Mouse (Mus musculus): ENCODE measurements around the gene Elp6.
A peak's percentile ranks its signal among the peaks of the same experiment; 100 is the strongest.
"Not testable (repeated sequence)": the region's sequence is repeated elsewhere in the genome, so short reads cannot be mapped to it uniquely, and the experiment has no call there.

Gene Elp6

DNA sequence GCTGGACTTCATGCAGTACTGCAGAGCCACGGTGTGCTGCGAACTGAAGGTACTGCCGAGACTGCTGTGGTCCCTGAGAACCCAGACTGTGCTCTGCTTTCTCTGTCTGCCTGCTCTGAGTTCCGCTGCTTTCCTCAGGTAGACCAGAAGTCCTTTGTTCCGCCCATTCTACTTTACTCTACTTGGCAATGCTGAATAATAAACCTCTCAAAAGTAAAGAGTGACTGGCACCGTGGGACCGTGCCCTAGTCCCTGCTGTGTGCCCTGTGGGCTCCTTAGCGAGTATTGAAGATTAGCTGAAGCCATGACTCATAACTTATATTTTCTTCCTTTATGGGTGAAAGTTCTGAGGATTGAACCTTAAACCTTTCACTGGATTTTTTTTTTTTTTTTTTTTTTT lies 10.9 kb downstream of the Elp6 start:
- DNase-seq (ENCODE audit: low read depth, low spot score): no peak

DNA sequence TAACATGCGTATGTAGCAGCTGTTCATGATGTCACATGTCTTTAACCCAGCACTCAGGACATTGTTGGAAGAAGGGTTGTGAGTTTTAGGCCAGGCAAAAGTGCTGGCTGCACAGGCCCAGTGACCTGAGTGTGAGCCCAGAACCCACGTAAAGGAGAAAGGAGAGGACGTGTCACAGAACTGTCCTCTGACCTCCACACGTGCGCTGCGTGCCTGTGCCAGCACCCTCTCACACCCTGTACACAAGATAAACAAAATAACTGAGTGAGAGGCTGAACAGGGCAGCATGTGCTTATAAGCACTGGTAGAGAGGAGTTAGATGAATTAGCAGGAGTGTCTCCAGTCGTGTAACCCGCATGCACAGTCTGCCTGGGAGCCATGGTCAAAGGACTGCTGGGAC lies 11.5 kb downstream of the Elp6 start:
- no peak for DNase-seq (ENCODE audit: low read depth, low spot score)

DNA sequence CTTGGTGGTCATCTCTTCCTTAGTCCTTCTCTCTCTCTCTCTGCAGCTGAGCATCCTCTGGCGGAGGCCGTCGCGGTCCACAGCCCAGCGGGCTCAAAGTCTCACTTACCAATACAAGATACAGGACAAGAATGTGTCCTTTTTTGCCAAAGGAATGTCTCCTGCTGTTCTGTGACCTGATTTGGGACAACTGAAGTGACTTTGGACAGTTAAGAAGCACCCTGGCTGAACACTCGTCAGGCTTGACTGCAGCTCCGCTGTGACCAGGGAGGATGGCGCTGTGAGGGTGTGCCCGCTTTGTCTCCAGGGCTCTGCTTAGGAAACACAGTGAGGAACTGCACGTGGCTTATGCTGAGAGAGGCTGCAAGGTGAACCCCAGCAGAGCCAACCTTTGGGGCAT lies 15.8 kb downstream of the Elp6 start:
- no peak for DNase-seq (ENCODE audit: low read depth, low spot score)

DNA sequence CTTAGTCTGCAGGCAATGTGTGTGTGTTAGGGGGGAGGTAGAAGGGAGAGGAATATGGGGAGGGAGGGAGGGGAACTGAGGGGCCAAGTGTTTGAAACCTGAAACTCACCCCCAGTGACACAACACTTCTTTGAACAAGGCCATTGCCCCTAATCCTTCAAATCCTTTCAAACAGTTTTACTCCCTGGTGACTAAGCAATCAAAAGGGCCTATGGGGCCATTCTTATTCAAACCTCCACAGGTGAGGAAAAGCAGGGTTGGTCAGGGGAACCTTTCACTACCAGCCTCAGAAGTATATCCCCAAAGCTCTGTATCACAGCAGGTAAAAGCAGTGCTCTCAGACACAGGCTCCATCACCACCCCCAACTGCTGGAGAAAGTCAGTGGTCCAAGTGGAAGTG lies 18.0 kb downstream of the Elp6 start:
- DNase-seq (ENCODE audit: low read depth, low spot score): peak; percentile 73

DNA sequence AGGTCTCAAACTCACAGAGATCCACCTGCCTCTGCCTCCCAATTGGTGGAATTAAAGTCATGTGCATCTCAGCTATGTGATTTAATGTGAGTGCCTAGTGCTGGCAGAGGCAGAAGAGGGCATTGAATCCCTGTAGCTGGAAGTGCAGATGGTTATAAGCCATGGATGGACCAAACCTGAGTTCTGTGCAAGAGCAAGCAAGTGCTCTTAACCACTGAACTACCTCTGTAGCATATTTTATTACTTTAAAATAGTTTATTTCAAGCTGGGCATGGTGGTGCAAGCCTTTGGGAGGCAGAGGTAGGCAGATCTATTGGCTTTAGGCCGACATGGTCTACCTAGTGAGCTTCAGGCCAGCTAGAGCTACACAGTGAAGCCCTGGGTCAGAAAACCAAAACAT lies 19.2 kb downstream of the Elp6 start:
- DNase-seq (ENCODE audit: low read depth, low spot score): no peak

DNA sequence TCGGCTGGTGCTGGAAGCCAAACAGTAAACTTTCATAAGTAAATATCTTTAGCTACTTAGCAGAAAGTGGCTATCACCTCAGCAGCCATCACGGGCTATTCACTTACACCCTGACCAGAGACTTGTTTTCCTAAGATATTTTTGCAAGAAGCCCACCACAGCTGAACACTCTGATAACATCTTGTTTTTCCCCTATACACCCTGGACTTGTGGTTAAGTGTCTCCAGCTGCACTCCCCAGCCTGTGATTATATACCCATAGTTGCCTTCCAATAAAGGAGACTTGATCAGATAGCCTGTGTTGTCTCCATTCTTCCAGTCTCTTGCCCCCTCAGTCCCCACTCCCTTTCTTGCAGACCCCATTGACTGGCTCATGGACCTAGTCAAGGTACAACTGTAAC lies 23.2 kb downstream of the Elp6 start:
- no peak for DNase-seq (ENCODE audit: low read depth, low spot score)

DNA sequence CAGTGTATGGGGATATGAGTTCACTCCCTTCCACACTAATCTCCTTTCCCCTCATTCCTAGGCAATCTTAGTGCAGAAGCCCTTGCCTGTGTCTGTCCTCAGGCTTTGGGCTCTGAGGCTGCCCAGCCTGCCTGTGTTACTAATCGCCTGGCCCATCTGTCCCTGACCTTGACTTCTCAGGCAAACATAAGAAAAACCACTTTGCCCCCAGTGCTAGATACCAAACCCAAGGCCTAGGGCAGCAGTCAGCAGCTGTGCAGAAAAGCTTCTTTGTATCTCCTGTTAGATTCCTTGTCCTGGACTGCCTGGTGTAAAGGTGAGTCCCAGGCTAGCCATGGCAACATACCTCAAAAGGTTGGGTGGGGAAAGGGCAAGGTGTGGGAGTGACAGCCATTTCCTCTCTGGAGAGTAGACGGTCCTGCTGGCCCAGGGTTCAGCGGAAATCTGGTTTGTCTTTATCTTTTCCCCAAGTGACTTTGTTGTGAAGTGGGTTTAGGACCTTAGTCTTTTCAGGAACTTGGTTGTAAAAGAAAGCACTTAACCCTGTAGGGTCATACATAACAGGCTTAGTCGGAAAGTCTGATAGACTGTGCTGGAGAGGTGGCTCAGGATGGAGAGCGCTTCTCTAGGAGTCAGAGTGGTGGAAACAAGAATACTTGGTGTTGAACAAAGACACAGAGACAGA lies 24.1 kb downstream of the Elp6 start:
- DNase-seq (ENCODE audit: low read depth, low spot score): no peak

DNA sequence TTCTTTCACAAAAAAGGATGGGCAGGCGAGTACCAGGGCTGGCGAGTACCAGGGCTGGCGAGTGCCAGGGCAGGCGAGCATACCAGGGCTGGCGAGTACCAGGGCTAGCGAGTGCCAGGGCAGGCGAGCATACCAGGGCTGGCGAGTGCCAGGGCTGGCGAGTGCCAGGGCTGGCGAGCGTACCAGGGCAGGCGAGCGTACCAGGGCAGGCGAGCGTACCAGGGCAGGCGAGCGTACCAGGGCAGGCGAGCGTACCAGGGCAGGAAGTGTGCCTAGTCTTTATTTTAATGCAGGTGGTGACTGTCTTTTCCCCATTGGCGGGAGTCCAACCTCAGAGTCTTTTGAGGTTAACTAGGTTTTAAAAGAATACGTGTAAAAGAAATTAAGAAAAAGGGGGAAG lies 24.7 kb downstream of the Elp6 start:
- no peak for DNase-seq (ENCODE audit: low read depth, low spot score)

DNA sequence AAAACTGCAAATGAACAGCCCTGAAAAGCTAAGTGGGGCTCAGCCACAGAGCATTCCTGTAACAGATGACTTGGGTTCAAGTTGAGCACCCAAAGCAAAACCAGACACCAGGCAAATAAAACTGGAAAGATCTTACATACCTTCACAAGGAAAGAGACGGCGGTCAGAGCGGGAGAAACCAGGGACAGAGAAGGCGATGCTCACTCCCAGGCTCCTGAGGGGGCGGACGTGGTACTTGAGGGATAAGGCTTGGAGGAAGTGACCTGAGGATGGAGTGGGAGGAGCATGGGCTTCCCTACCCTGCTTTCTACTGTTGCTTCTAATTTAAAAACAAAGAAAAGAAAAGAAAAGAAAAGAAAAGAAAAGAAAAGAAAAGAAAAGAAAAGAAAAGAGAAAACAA lies 25.4 kb downstream of the Elp6 start:
- DNase-seq (ENCODE audit: low read depth, low spot score): no peak

DNA sequence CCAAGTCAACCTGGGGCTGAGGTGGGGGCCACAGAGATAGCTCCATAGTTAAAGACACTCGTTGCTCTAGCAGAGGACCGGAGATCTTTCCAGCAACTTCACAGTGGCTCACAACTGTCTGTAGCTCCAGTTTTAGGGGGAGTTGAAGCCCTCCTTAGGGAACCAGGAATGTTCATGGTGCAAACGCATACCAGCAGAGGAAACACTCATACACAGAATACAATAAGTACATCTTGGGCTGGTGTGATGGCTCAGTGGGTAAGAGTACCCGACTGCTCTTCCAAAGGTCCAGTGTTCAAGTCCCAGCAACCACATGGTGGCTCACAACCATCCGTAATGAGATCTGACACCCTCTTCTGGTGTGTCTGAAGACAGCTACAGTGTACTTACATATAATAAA lies 25.9 kb downstream of the Elp6 start:
- DNase-seq (ENCODE audit: low read depth, low spot score): not testable (repeated sequence)

DNA sequence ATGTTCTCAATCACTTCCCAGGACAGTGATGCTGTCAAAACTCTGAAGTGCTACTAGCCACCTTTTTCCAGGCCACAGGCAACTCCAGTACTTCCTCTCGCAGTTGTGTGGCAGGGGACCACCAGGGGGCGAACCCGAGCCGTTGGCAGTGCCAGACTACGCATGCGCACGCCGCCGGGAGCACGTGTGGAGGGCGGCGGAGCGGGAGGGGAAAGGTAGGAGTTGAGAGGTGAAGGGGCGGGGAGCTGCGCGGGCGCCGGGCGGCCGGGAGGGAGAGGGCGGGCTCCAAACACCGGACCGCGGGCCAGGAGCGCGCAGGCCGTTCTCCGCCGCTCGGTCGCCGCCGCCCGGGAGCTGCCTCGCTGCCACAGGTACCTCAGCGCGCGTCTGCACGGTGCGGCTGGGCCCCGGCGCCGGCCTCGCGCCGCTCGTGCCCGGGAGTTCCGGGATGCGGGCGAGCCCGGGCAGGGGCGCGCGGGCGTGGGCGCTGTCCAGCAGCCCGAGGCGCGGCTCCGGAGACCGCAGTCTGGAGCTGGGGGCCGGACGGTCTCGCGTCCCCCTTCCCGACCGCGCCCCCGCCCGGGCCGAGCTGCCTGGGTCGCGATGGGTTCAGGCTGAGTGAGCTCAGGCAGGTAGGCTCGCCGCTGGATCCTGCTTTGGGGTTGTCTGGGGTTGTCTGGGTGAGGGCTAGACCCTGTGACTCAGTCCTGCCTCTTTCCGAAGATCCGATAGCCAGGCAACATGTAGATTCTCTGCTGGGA lies 28.3 kb downstream of the Elp6 start, which contains the start of gene Scap:
Scap (plus strand) TSS at position 154 of the 761 bp plus-strand sequence.
- DNase-seq (ENCODE audit: low read depth, low spot score): peak; percentile 98

DNA sequence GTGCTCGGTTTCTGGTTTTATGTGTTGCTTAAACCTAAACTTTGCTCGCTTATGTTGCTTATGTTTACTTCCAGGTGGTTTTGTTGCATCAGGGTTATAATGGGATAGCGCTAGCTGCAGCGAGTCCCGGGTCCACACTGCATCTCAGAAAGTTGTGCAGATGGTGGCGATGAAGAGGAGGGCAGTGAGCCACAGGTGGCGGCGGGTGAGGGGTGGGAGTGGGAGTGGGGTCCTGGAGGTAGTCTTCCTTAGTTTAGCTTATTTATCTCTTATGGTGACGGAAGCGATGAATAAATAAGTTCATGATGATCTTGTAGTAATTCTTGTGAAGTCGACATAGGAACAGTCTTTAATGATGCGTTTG lies 28.9 kb downstream of the Elp6 start:
- DNase-seq (ENCODE audit: low read depth, low spot score): no peak

DNA sequence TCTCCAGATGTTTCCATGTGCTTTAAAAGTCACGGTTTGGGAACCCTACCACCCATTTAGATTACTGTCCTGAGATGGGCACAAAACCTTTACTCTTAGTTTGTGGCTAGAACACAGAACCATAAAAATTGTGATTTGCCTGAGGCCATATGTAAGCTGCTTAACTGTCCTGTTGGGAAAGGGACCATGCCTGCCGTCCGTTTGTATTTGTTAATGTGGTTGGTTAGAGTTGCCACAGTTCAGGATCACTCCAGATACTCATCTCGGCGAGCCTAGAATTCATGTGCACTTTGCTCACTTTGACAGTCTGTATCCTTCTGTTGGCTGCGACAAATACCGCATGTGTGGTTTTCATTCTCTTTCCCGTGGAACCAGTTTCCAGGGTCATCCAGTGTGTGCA lies 29.9 kb downstream of the Elp6 start:
- no peak for DNase-seq (ENCODE audit: low read depth, low spot score)

DNA sequence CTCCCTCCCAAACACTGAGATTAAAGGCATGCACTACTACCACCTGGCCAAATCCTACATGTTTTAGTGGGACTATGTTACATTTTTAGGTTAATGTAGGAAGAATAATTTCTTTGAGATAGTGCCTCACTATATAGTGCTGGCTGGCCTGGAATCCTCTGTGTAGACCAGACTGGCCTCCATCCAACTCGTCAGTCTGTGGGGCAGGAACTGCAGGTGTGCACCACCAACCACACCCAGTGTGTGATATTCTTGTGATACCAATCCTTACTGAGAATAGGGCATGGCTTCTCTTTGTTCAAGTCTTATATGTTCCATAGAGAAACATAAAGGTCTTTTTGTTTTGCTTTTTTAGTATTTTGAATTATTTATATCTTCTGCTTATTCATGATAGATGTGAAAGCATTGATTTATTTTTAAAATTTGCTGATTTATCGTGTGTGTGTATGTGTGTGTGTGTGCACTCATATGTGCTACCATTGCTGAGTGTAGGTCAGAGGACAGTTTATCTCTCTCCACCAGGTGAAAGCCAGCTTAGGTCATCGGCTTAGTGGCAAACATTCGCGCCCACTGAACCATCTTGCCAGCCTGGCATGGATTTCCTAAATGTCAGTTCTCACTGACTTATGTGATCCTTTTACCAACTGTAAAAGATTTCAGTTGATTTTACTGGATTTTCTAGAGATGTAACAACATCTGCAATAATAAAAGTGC lies 35.2 kb downstream of the Elp6 start:
- DNase-seq (ENCODE audit: low read depth, low spot score): no peak

DNA sequence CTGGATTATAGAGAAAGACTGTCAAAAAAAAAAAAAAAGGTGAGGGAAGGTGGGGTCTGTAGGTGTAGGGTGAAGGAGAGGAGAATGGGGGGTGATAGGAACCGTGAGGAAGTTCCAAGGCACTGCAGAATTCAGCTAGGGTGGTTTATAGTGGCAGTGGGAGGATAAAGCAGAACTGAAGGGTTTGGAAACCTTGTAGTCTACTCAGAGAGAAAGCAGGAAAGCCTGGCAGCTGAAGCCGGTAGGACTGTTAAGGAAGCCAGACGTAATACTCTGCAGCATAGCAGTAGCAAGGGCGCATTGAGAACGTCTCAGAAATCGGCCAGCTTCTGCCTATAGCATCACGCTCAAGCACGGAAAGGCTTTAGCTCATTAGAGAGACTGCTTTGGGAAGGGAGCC lies 37.0 kb downstream of the Elp6 start:
- no peak for DNase-seq (ENCODE audit: low read depth, low spot score)

DNA sequence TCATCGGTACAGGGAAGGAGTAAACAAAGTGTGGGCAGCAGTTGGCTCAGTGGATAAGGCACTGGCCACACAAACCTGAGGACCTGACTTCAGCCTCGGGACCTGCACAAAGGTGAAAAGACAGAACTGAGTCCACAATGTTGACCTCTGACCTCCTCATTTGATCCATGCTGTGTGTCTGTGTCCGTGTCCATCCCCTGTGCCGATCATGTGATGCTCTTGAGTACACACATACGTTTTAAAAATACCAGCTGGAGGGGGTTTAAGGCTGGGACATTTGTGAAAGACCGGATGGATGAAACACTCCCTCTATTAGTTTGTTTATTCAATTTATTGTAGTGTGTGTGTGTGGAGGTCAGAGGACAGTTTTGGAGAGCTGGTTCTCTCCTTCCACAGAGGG lies 38.8 kb downstream of the Elp6 start:
- no peak for DNase-seq (ENCODE audit: low read depth, low spot score)

DNA sequence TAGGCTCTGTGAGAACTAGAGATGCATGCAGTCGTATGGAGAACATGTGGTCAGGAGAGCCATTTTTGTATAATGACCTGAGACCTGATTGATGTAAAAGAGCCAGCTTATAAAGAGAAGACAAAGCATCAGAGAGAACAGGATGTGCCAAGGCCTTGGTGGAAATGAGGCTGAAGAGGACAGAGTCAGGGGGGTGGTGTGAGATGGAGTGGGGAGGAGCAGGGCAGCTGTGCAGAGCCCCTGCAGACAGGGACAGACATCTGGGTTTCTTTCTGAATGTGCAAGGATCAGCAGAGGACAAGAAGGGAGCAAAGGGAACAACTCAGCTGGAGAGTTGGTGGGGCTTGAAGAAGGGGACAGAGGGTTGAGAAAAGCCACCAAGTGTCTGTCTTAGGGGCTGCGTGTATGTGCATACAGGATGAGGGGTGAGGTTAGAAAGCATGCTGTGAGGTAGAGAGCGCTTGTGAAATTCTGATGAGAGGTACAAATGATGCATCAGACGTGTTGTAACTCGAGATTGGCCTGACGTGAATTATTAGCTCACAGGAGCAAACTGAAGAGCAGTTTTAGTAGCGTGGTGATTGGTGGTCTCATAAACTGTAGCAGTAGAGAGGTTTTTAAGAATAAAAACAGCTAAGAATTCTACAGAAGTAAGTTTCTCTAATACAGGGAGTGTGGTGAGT lies 40.2 kb downstream of the Elp6 start:
- no peak for DNase-seq (ENCODE audit: low read depth, low spot score)

DNA sequence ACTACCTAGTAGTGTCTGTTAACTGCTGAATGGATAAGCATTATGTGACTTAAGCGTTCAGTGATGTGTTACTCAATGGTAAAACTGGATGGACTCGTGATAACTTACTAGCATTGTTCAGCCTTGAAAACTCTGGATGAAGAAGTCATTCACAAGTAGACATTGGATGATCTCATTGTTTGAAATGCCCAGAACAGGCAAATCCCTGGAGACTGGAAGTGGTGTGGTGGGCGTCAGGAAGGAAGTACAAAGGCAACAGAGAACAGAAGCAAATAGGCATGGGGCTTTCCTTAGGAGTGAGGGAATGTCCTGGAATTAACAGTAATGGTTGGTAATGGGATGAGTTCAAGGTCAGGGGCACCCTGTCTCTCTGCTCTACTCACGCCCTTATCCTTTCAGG lies 43.9 kb downstream of the Elp6 start:
- DNase-seq (ENCODE audit: low read depth, low spot score): peak; percentile 63

DNA sequence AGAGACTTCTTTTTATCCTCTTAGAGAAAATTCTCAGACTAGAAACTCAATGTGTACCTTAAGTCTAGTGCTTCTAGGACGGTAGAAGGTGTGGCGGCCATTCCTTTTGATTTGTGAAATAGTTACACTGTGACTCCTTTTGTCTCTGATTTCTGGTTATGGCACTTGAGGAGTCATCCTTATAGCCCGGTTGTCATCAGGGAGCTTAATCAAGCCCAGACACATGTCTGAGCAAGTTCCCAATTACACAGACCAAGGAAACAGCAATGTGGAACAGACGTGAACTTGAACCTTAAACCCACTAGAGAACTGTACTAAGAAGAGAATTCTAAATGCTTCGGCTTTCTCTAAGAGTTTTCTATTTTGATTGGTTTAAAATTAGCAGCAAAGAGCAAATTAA lies 45.2 kb downstream of the Elp6 start:
- DNase-seq (ENCODE audit: low read depth, low spot score): no peak

DNA sequence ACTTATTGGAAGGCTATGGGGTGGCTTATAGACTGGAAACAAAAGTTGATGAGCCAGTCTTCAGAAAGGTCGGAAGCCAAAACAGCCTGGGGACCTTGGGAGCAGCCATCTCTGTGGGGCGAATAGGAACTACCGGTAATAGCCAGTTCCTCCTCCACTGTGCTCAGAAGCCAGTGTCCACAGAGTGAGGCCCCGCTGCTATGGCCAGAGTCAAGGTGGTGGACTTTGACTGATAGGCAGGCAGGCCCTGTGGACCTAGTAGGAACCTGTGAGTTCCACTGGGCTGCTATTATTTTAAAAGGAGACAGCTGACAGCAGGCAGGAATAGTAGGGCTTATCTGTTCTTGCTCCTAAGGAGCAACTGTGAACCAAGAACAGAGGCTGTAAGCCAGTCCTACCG lies 45.6 kb downstream of the Elp6 start:
- no peak for DNase-seq (ENCODE audit: low read depth, low spot score)

DNA sequence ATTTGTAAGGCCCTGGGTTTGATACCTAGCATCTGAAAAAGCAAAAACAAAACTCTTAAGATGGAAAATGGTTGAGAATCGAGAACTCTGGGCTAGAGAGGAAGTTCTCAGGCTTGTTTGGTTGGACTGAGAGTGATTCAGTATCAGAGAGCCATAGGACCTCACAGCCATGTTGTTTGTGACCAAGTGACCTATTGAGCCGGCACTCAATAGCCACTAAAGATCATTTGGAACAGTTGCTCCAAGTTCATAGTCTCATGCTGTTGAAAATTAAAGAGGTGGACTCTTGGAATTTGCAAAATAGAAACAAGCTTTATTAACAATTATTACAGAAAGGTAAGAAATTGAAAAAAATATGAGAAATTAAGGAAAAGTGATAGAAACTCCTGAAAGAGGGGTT lies 46.4 kb downstream of the Elp6 start:
- DNase-seq (ENCODE audit: low read depth, low spot score): no peak

DNA sequence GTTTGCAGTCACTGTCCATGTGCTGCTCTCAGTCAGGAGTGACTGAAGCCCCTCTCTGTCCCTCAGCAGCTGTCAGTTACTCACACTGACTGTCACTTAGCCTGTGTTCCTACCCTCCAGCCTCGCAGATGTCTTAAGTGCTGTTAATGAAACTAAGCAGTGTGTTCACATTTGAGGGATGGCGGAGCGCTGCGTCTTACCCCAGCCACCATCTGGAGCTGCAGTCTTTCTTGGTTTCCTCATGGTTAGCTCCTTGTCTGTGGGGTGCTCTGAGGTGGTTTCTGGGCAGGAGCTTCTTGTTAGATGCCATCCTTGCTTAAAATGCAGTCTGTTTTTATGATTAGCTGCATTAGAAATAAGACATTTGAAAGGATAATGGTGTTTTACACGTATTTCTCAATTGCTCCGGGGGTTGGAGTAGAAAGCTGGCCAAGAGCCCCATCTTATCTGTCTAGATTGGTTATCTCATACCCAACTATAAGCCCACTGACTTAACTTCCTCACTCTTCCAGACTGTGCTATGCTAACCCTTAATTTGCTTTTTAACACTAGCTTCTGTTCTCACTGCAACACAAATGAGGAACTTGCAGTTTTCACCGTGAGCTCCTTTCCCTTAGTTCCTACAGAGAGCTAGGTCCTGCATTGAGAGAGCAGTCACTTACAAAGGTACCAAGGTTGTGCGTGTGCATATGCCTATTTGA lies 47.1 kb downstream of the Elp6 start:
- no peak for DNase-seq (ENCODE audit: low read depth, low spot score)
